Mouse (Mus musculus) C2C12 (cell line): ENCODE measurements at regions not wholly inside any gene's neighbourhood (a gene's known extent, or its start where the extent isn't known, plus 50 kb on each side); places are given as distances from the start of the nearest gene placed in this dataset.

Source experiments
- H3K27me3 ChIP-seq: one replicate; pipeline ENCODE4 v1.6.1; 2011; ENCODE audit not compliant: control insufficient read depth, insufficient read depth, insufficient read length
- H3K36me3 ChIP-seq: one replicate; pipeline ENCODE4 v1.6.1; 2011; ENCODE audit not compliant: control insufficient read depth, insufficient read depth
- H3K4me3 ChIP-seq: one replicate; pipeline ENCODE4 v1.5.1; 2011; ENCODE audit warnings: mild to moderate bottlenecking, control low read depth; ENCODE audit not compliant: poor library complexity, insufficient read depth, severe bottlenecking
- H3K79me2 ChIP-seq: one replicate; pipeline ENCODE4 v1.6.1; 2011; ENCODE audit not compliant: control insufficient read depth, insufficient read depth
- H3K79me3 ChIP-seq: one replicate; pipeline ENCODE4 v1.6.1; 2011; ENCODE audit warnings: low read depth, control low read depth
- H3ac ChIP-seq: one replicate; pipeline ENCODE3; 2011; ENCODE audit warnings: low read depth; ENCODE audit not compliant: control insufficient read depth, insufficient read length
- CEBPB ChIP-seq: IDR thresholded peaks from one replicate; pipeline ENCODE4 v1.6.1; 2011; ENCODE audit warnings: low read depth, mild to moderate bottlenecking, control low read depth, moderate library complexity
- CTCF ChIP-seq: IDR thresholded peaks from one replicate; pipeline ENCODE4 v1.5.1; 2011; ENCODE audit not compliant: control insufficient read depth, insufficient read depth, insufficient read length
- FOSL1 ChIP-seq: IDR thresholded peaks from one replicate; pipeline ENCODE4 v1.8.0; 2011; ENCODE audit warnings: mild to moderate bottlenecking, low read length; ENCODE audit not compliant: poor library complexity, insufficient read depth, severe bottlenecking
- MAX ChIP-seq: IDR thresholded peaks from one replicate; pipeline ENCODE4 v1.6.1; 2011; ENCODE audit warnings: mild to moderate bottlenecking, control low read depth
- MYOD1 ChIP-seq: IDR thresholded peaks from one replicate; pipeline ENCODE4 v1.6.1; 2011; ENCODE audit warnings: low read depth; ENCODE audit not compliant: control insufficient read depth, insufficient read length
- MYOG ChIP-seq: IDR thresholded peaks from one replicate; pipeline ENCODE4 v1.6.1; 2011; ENCODE audit not compliant: control insufficient read depth, insufficient read length; ENCODE audit errors: extremely low read depth
- USF1 ChIP-seq: IDR thresholded peaks from one replicate; pipeline ENCODE4 v1.6.1; 2011; ENCODE audit warnings: low read depth, mild to moderate bottlenecking, control low read depth, moderate library complexity

DNA sequence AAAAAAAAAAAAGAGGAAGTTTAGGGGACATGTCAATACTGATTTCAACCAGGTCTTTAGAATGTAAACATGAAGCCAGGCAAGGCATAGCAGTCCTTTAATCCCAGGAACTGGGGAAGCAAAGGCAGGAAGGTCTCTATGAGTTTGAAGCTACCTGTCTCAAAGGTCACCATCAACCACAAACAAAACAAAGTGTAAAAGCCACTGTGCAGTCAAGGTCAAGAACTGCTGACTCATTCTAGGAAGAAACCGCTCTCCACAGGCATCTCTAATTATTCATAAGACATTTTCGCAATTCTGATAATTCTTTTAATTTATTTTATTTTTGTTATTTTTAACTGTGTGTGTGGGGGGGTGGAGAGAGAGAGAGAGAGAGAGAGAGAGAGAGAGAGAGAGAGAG is 364.0 kb downstream of the Cntnap4 start:
- no peaks in the 10 kb centered on the region for H3K79me2 ChIP-seq
- H3K36me3 ChIP-seq = no peaks in the 10 kb centered on the region
- H3ac ChIP-seq = no peak overlapping the region
- no peak overlapping the region for H3K4me3 ChIP-seq
- TF ChIP-seq MYOD1 (no peak), CTCF (no peak), USF1 (no peak), CEBPB (no peak), MAX (no peak), FOSL1 (no peak), MYOG (no peak)
- H3K27me3 ChIP-seq = no peaks in the 10 kb centered on the region
- H3K79me3 ChIP-seq = no peaks in the 10 kb centered on the region

GRCm38 (mm10) chr8:112935411-112935810 is 365.6 kb downstream of the Cntnap4 start:
- H3K79me2 ChIP-seq = no peaks in the 10 kb centered on the region
- H3K27me3 ChIP-seq = no peaks in the 10 kb centered on the region
- no peaks in the 10 kb centered on the region for H3K36me3 ChIP-seq
- no peak for TF ChIP-seq CEBPB
- peak; percentile 18 for TF ChIP-seq FOSL1
- H3ac ChIP-seq = no peak overlapping the region
- H3K79me3 ChIP-seq = no peaks in the 10 kb centered on the region
- no peak overlapping the region for H3K4me3 ChIP-seq

- H3ac ChIP-seq = no peak overlapping the region
- TF ChIP-seq CEBPB = peak; percentile 90
- TF ChIP-seq USF1 = no peak
- peak; percentile 26 for TF ChIP-seq MYOD1
- TF ChIP-seq FOSL1 = no peak
- no peak for TF ChIP-seq MYOG
- TF ChIP-seq CTCF = no peak
- TF ChIP-seq MAX = no peak
- H3K79me2 ChIP-seq = no peaks in the 10 kb centered on the region
- no peaks in the 10 kb centered on the region for H3K79me3 ChIP-seq
- H3K27me3 ChIP-seq = no peaks in the 10 kb centered on the region
- no peak overlapping the region for H3K4me3 ChIP-seq
- H3K36me3 ChIP-seq = no peaks in the 10 kb centered on the region
Measured at GRCm38 (mm10) chr8:112935897-112936719, 366.3 kb downstream of the Cntnap4 start.

GRCm38 (mm10) chr8:112972418-112972817 is 402.6 kb downstream of the Cntnap4 start:
- Histone ChIP-seq H3K79me3 (no peaks in the 10 kb centered on the region), H3K36me3 (no peaks in the 10 kb centered on the region), H3ac (no peak overlapping the region), H3K79me2 (no peaks in the 10 kb centered on the region), H3K4me3 (no peak overlapping the region), H3K27me3 (no peaks in the 10 kb centered on the region)
- TF ChIP-seq MAX (no peak), CTCF (peak; percentile 54)

GRCm38 (mm10) chr8:112975734-112976133 is 405.9 kb downstream of the Cntnap4 start:
- TF ChIP-seq MYOD1 (peak; percentile 39), CEBPB (peak; percentile 37), MAX (no peak), CTCF (no peak)
- Histone ChIP-seq H3K4me3 (no peak overlapping the region), H3ac (no peak overlapping the region), H3K79me3 (no peaks in the 10 kb centered on the region), H3K79me2 (no peaks in the 10 kb centered on the region), H3K27me3 (no peaks in the 10 kb centered on the region), H3K36me3 (no peaks in the 10 kb centered on the region)

- Histone ChIP-seq H3K27me3 (no peaks in the 10 kb centered on the region), H3K79me3 (no peaks in the 10 kb centered on the region), H3ac (no peak overlapping the region), H3K4me3 (no peak overlapping the region), H3K36me3 (no peaks in the 10 kb centered on the region), H3K79me2 (no peaks in the 10 kb centered on the region)
- TF ChIP-seq CTCF = no peak
- TF ChIP-seq USF1 = no peak
- TF ChIP-seq MYOG = no peak
- no peak for TF ChIP-seq CEBPB
- peak; percentile 16 for TF ChIP-seq MYOD1
- TF ChIP-seq FOSL1 = peak; percentile 99
- TF ChIP-seq MAX = peak; percentile 80
Measured at GRCm38 (mm10) chr8:112976312-112976711, 406.5 kb downstream of the Cntnap4 start.
